Mouse (Mus musculus) adrenal gland, adult 8-10 months (tissue): ENCODE results near the gene Mettl16. TPM values are rescaled to one million over a fixed set of nuclear protein-coding genes. Genes with fewer than 3 reads are reported as not detected.
"Not testable (repeated sequence)": the region's sequence is repeated elsewhere in the genome, so short reads cannot be mapped to it uniquely, and the experiment has no call there.

ENCODE experiments used
- DNase-seq: peaks from one replicate; pipeline ENCODE4 v3.0.0; 2022
- total RNA-seq, 4 experiments: library from RNA; stranded (reverse); gene quantifications; 2 replicates each; pipeline ENCODE4 v1.2.4; 2022

The Mettl16 gene
- total RNA-seq, 4 experiments from 2014 or later: 31.9 to 36.6 (median 33.9) TPM

GRCm38 (mm10) chr11:74792874-74793273 is 22.2 kb downstream of the Mettl16 start:
- DNase-seq: no peak

- DNase-seq: no peak
These were observed 30.0 kb downstream of the Mettl16 start for GRCm38 (mm10) chr11:74800658-74801057.

GRCm38 (mm10) chr11:74804081-74804627 is 33.5 kb downstream of the Mettl16 start:
- no peak for DNase-seq

- DNase-seq: no peak
These were observed 36.7 kb downstream of the Mettl16 start for GRCm38 (mm10) chr11:74807246-74807882.

GRCm38 (mm10) chr11:74808251-74808853 is 37.7 kb downstream of the Mettl16 start:
- DNase-seq: no peak

- DNase-seq: no peak
These were observed 39.5 kb downstream of the Mettl16 start for GRCm38 (mm10) chr11:74810134-74810533.

GRCm38 (mm10) chr11:74811027-74811426 is 40.4 kb downstream of the Mettl16 start:
- not testable (repeated sequence) for DNase-seq

GRCm38 (mm10) chr11:74811538-74811937 is 40.9 kb downstream of the Mettl16 start:
- no peak for DNase-seq

GRCm38 (mm10) chr11:74815795-74816194 is 45.2 kb downstream of the Mettl16 start:
- DNase-seq: no peak

- DNase-seq: no peak
These were observed 50.3 kb downstream of the Mettl16 start for GRCm38 (mm10) chr11:74820921-74821320.

- no peak for DNase-seq
These were observed 50.8 kb downstream of the Mettl16 start for GRCm38 (mm10) chr11:74821463-74821862.

- no peak for DNase-seq
These were observed 52.3 kb downstream of the Mettl16 start for GRCm38 (mm10) chr11:74822746-74823440.

- peak; percentile 82 for DNase-seq
These were observed 55.5 kb downstream of the Mettl16 start for GRCm38 (mm10) chr11:74826151-74826550.

- DNase-seq: no peak
These were observed 56.1 kb downstream of the Mettl16 start for GRCm38 (mm10) chr11:74826702-74827101.

- no peak for DNase-seq
These were observed 57.3 kb downstream of the Mettl16 start for GRCm38 (mm10) chr11:74827791-74828403.

- no peak for DNase-seq
These were observed 57.8 kb downstream of the Mettl16 start for GRCm38 (mm10) chr11:74828404-74828931.

GRCm38 (mm10) chr11:74828965-74829550 is 58.4 kb downstream of the Mettl16 start:
- DNase-seq: no peak

- peak; percentile 85 for DNase-seq
These were observed 59.2 kb downstream of the Mettl16 start for GRCm38 (mm10) chr11:74829812-74830211.

- peak; percentile 100 for DNase-seq
These were observed 59.9 kb downstream of the Mettl16 start, which contains the start of gene Mnt for GRCm38 (mm10) chr11:74830256-74831161. Gene Mnt (plus strand): TSS chr11:74830920.

GRCm38 (mm10) chr11:74831191-74831605 is 60.6 kb downstream of the Mettl16 start:
- DNase-seq: peak; percentile 53
